Mouse (Mus musculus): ENCODE measurements at regions not wholly inside any gene's neighbourhood (a gene's known extent, or its start where the extent isn't known, plus 50 kb on each side); places are given as distances from the start of the nearest gene placed in this dataset.

DNA sequence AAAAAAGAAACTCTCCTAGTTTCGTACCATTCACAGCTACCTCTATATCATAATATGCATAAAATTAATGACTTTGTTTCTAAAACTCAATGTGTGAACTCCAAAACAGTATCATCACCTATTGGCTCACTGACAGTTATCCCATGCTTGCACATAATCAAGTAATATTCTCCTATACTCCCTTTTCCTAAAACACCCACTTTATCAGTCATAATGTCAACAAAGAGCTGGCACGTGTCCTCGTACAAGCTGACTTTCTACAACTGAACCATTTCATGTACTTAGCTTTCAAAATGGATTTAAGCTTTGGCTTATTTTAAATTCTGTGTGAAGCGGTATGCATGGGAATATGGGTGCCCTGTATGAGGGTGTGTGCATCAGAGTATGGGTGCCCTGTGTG lies 58.0 kb upstream of the Golim4 start:
- no peak for ATAC-seq (ENCODE audit: low read depth)
- H3K27me3 ChIP-seq = no peaks in the 10 kb centered on the region
- H3K4me3 ChIP-seq = no peak overlapping the region
- no peak overlapping the region for H3K9ac ChIP-seq
- H3K4me1 ChIP-seq (replicated peaks) = no peaks in the 10 kb centered on the region
- H3K36me3 ChIP-seq = no peaks in the 10 kb centered on the region
- H3K27ac ChIP-seq (replicated peaks) = no peak overlapping the region
- WGBS = 91% methylated on average over 4 of the region's 4 CpGs
- H3K4me2 ChIP-seq = no peak overlapping the region
- H3K9me3 ChIP-seq = no peaks in the 10 kb centered on the region

DNA sequence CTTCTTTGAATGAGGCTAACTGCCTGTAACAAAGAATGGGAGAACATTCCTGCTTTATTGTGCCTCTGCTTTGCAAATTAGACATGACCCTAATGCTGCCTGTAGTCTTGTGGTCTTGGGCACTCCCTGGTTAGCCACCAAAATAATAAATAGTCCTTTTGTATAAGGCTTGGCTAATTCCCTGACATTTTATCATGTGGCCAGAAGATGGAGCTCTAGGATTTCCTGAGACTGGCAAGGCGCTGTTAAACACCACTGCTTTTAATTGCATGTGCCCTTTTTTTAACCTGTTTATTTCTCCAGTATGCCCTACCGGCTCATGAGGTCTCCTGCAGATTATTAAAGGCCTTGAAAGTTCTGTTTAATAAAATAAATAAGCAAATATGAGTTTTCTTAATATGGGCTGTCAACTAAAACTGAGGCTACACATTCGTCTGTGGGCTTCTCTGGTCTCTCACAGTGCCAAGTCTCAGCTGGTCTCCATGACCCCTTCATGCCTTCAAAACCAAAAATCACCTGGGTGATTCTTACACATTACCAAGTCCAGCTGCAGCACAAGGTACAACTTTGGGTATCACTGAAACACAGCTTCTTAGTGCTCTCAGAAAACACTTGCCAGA lies 51.9 kb upstream of the Golim4 start:
- no peak overlapping the region for H3K9ac ChIP-seq
- H3K36me3 ChIP-seq = no peaks in the 10 kb centered on the region
- peak; percentile 40; the same call in 1 of the 2 replicates for ATAC-seq (ENCODE audit: low read depth)
- no peak overlapping the region for H3K4me2 ChIP-seq
- no peak overlapping the region for H3K27ac ChIP-seq (replicated peaks)
- no peaks in the 10 kb centered on the region for H3K27me3 ChIP-seq
- H3K4me3 ChIP-seq = no peak overlapping the region
- H3K9me3 ChIP-seq = no peaks in the 10 kb centered on the region
- WGBS = 31% methylated on average over 3 of the region's 3 CpGs
- no peaks in the 10 kb centered on the region for H3K4me1 ChIP-seq (replicated peaks)
